Mouse (Mus musculus): Measurements from ENCODE around the gene Capn9. TPM values are rescaled to one million over a fixed set of nuclear protein-coding genes. Genes with fewer than 3 reads are reported as not detected.

Capn9 gene
- polyA plus RNA-seq, 1 experiment from 2014 or later: not detected

DNA sequence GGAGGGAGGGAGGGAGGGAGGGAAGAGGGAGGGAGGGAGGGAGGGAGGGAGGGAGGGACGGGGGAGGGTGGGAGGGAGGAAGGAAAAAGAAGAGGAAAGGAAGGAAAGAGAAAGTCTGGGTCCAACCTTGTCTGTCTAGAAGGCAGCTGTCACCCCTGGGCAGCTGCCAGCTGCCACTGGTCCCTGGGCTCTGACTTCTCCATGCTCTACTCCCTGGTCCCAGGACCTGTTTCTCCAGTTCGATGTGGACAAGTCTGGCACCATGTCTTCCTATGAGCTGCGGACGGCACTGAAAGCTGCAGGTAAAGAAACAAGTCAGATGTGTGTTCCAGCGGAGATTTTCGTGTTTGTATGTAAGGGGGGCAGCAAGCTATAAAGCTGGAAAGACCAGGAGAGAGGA, 38.4 kb downstream of the Capn9 start:
- no peak overlapping the region for H3K4me3 ChIP-seq (ENCODE audit: low read depth, low read length)
- H3K4me1 ChIP-seq (ENCODE audit: control insufficient read depth, insufficient read depth, low read length): no peaks in the 10 kb centered on the region; the same call in 1 of the 2 replicates
- 73% methylated on average over 5 of the region's 6 CpGs for WGBS (ENCODE audit: insufficient replicate concordance)
- no peak for ATAC-seq (replicated peaks; ENCODE audit: insufficient number of reproducible peaks, low FRiP score, low TSS enrichment)
- H3K9me3 ChIP-seq (replicated peaks; ENCODE audit: control insufficient read depth, low read length): no peaks in the 10 kb centered on the region
- H3K27me3 ChIP-seq (ENCODE audit: control insufficient read depth, insufficient read depth, low read length): peaks cover 12% of the 10 kb centered on the region
- H3K36me3 ChIP-seq (ENCODE audit: control insufficient read depth, insufficient read depth, low read length): no peaks in the 10 kb centered on the region
- H3K4me2 ChIP-seq: no peak overlapping the region
- H3K27ac ChIP-seq (ENCODE audit: low read depth, low read length): no peak overlapping the region
- no peak overlapping the region for H3K9ac ChIP-seq (ENCODE audit: low read depth, low read length)

DNA sequence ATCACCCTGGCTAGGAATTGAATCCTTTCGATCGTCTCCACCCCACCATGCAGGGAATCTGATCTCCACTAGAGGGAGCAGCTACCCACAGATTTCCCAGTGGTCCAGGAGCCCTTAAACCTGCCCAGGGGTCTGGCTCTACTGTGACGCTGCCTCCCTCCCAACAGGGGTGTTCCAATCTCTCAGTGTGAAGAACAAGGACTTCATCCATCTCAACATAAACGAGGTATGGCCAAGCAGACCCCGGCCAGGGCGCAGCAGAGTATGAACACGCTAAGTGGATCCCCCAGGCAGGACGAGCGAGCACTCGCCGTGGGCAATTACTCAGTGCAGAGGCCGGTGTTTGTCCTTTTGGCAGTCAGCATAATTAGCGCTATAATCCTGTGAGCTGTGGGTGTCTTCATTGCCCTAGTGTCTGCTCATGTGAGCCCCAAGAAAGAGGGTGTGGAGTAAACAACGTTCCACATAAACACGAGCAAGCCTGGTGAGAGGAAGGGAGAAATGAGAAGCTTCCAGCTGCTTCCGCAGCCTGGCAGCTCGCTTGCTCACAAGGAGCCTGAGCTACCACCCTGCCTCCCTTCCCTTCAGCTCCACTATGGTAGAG, 41.5 kb downstream of the Capn9 start:
- ATAC-seq (replicated peaks; ENCODE audit: insufficient number of reproducible peaks, low FRiP score, low TSS enrichment): 0 out of 2 replicates have a peak, but pooled peaks have one; percentile 50
- H3K9ac ChIP-seq (ENCODE audit: low read depth, low read length): peak overlapping the region; percentile 66
- no peak overlapping the region for H3K27ac ChIP-seq (ENCODE audit: low read depth, low read length)
- H3K27me3 ChIP-seq (ENCODE audit: control insufficient read depth, insufficient read depth, low read length): peaks cover 12% of the 10 kb centered on the region
- no peaks in the 10 kb centered on the region; the same call in 1 of the 2 replicates for H3K4me1 ChIP-seq (ENCODE audit: control insufficient read depth, insufficient read depth, low read length)
- H3K36me3 ChIP-seq (ENCODE audit: control insufficient read depth, insufficient read depth, low read length): no peaks in the 10 kb centered on the region
- WGBS (ENCODE audit: insufficient replicate concordance): 13% methylated on average over 17 of the region's 17 CpGs
- H3K4me2 ChIP-seq: peak overlapping the region; percentile 83
- H3K9me3 ChIP-seq (replicated peaks; ENCODE audit: control insufficient read depth, low read length): no peaks in the 10 kb centered on the region
- H3K4me3 ChIP-seq (ENCODE audit: low read depth, low read length): peak overlapping the region; percentile 37

DNA sequence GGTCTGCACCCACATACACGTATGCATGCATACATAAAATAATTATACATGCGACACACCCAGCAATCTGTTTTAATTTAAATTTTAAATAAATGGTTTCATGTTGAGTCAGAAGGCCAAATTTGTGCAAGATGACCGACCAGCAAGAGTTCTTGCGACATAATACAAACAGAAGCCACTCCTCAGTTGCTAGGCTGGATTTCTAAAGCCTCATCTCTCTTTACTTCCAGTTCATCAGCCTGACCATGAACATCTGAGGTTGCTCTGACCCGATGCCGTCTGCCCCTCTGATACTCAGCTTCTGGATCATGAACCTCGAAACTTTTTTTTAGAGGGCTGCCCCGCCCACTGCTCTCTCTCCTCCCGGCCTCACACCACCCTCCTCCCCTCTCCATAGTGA, 42.3 kb downstream of the Capn9 start:
- peaks cover 12% of the 10 kb centered on the region for H3K27me3 ChIP-seq (ENCODE audit: control insufficient read depth, insufficient read depth, low read length)
- H3K4me2 ChIP-seq: no peak overlapping the region
- H3K9ac ChIP-seq (ENCODE audit: low read depth, low read length): no peak overlapping the region
- H3K36me3 ChIP-seq (ENCODE audit: control insufficient read depth, insufficient read depth, low read length): no peaks in the 10 kb centered on the region
- no peak overlapping the region for H3K4me3 ChIP-seq (ENCODE audit: low read depth, low read length)
- ATAC-seq (replicated peaks; ENCODE audit: insufficient number of reproducible peaks, low FRiP score, low TSS enrichment): no peak
- H3K9me3 ChIP-seq (replicated peaks; ENCODE audit: control insufficient read depth, low read length): no peaks in the 10 kb centered on the region
- no peaks in the 10 kb centered on the region; the same call in 1 of the 2 replicates for H3K4me1 ChIP-seq (ENCODE audit: control insufficient read depth, insufficient read depth, low read length)
- H3K27ac ChIP-seq (ENCODE audit: low read depth, low read length): no peak overlapping the region
- WGBS (ENCODE audit: insufficient replicate concordance): 60% methylated on average over 9 of the region's 9 CpGs

DNA sequence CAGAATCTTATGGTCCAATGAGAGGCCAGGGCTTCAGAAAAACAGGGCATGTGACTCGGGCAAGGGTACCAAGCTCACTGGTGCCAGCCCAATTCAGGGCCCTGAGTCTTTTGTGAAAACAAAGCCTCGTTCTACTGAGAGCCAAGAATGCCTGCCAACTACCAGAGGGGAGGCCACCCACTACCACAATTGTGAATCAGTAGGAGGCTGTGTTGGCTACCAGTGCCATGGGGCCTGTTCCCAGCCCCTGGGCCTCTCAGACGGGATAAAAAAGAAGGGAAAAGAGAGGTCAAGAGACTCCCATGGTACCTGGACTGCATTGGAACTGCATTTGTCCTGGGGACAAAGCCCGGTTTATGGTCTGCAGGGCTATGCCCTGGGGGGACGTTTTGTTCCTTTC, 45.3 kb downstream of the Capn9 start:
- Histone ChIP-seq H3K36me3 (ENCODE audit: control insufficient read depth, insufficient read depth, low read length) (no peaks in the 10 kb centered on the region), H3K27me3 (ENCODE audit: control insufficient read depth, insufficient read depth, low read length) (peaks cover 5% of the 10 kb centered on the region; the same call in 1 of the 2 replicates), H3K4me3 (ENCODE audit: low read depth, low read length) (no peak overlapping the region), H3K27ac (ENCODE audit: low read depth, low read length) (no peak overlapping the region), H3K4me1 (ENCODE audit: control insufficient read depth, insufficient read depth, low read length) (no peaks in the 10 kb centered on the region; the same call in 1 of the 2 replicates), H3K9me3 (replicated peaks; ENCODE audit: control insufficient read depth, low read length) (no peaks in the 10 kb centered on the region), H3K9ac (ENCODE audit: low read depth, low read length) (no peak overlapping the region), H3K4me2 (no peak overlapping the region)
- ATAC-seq (replicated peaks; ENCODE audit: insufficient number of reproducible peaks, low FRiP score, low TSS enrichment): no peak
- 60% methylated on average over 5 of the region's 5 CpGs for WGBS (ENCODE audit: insufficient replicate concordance)

DNA sequence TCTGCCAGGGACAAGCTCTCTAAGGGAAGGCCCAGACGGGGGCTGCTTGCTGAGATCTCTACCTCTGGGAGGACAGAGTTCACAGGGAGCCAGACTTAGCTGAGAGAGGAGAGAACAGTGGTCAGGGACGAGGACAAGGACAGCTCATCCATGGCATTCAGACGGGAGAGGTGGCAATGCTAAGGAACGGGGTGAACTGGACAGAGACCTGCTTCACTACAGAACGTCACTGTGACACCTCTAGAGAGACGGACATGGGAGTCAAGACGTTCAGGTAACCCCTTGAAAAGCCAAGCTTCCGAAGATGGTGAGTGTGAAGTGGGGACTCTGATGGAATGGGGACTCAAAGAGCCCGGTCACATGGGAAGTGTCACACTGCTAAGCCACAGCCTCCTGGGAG, 50.3 kb downstream of the Capn9 start:
- ATAC-seq (replicated peaks; ENCODE audit: insufficient number of reproducible peaks, low FRiP score, low TSS enrichment): no peak
- Histone ChIP-seq H3K27me3 (ENCODE audit: control insufficient read depth, insufficient read depth, low read length) (no peaks in the 10 kb centered on the region), H3K4me2 (no peak overlapping the region), H3K9ac (ENCODE audit: low read depth, low read length) (no peak overlapping the region), H3K4me1 (ENCODE audit: control insufficient read depth, insufficient read depth, low read length) (no peaks in the 10 kb centered on the region), H3K36me3 (ENCODE audit: control insufficient read depth, insufficient read depth, low read length) (no peaks in the 10 kb centered on the region), H3K9me3 (replicated peaks; ENCODE audit: control insufficient read depth, low read length) (no peaks in the 10 kb centered on the region), H3K27ac (ENCODE audit: low read depth, low read length) (no peak overlapping the region), H3K4me3 (ENCODE audit: low read depth, low read length) (no peak overlapping the region)
- WGBS (ENCODE audit: insufficient replicate concordance): 76% methylated on average over 9 of the region's 9 CpGs

DNA sequence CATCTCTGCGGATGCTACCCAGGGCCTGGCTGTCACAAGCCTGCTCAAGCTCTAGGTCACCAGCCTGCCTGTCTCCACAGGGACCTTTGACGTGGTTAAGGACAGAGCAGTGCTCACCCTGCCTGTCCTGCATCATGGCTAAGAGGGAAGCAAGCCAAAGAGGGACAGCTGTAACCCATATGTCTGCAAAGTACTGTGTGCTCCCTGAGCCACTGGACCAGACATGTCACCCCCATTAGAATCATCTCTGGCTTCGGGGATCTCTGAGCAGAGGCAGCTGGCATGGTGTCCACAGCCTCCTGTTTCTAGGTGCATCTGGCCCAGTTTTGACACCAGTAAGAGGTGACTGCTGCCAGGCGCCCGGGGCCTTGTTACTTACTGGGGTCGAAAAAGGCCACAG, 54.6 kb downstream of the Capn9 start:
- Histone ChIP-seq H3K4me3 (ENCODE audit: low read depth, low read length) (no peak overlapping the region), H3K36me3 (ENCODE audit: control insufficient read depth, insufficient read depth, low read length) (no peaks in the 10 kb centered on the region), H3K27ac (ENCODE audit: low read depth, low read length) (no peak overlapping the region), H3K9me3 (replicated peaks; ENCODE audit: control insufficient read depth, low read length) (no peaks in the 10 kb centered on the region), H3K27me3 (ENCODE audit: control insufficient read depth, insufficient read depth, low read length) (no peaks in the 10 kb centered on the region), H3K4me1 (ENCODE audit: control insufficient read depth, insufficient read depth, low read length) (peaks cover 12% of the 10 kb centered on the region; the same call in 1 of the 2 replicates), H3K4me2 (no peak overlapping the region), H3K9ac (ENCODE audit: low read depth, low read length) (no peak overlapping the region)
- ATAC-seq (replicated peaks; ENCODE audit: insufficient number of reproducible peaks, low FRiP score, low TSS enrichment): no peak
- WGBS (ENCODE audit: insufficient replicate concordance): 78% methylated on average over 6 of the region's 6 CpGs

DNA sequence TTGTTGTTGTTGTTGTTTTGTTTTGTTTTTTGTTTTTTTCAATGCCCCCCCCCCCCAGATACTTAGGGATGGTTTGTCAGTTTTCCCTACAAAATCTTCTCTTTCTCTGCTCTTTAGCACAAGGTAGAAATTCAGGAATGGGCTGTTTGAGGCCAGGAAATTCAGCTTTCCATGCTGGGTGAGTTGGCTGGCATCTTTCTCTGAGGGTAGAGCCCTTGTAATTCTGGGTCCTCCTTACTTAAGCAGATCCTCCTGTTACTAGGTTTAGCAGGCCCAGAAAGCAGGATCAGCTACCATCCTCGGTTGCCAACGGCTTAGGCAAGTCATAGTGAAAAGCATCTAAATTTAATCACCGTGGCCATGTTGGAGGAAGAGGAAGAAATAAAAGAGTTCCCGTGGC, 55.0 kb downstream of the Capn9 start:
- H3K4me2 ChIP-seq: no peak overlapping the region
- peaks cover 12% of the 10 kb centered on the region; the same call in 1 of the 2 replicates for H3K4me1 ChIP-seq (ENCODE audit: control insufficient read depth, insufficient read depth, low read length)
- H3K27me3 ChIP-seq (ENCODE audit: control insufficient read depth, insufficient read depth, low read length): no peaks in the 10 kb centered on the region
- H3K36me3 ChIP-seq (ENCODE audit: control insufficient read depth, insufficient read depth, low read length): no peaks in the 10 kb centered on the region; the same call in 1 of the 2 replicates
- no peak overlapping the region for H3K4me3 ChIP-seq (ENCODE audit: low read depth, low read length)
- ATAC-seq (replicated peaks; ENCODE audit: insufficient number of reproducible peaks, low FRiP score, low TSS enrichment): no peak
- H3K27ac ChIP-seq (ENCODE audit: low read depth, low read length): no peak overlapping the region
- no peak overlapping the region for H3K9ac ChIP-seq (ENCODE audit: low read depth, low read length)
- H3K9me3 ChIP-seq (replicated peaks; ENCODE audit: control insufficient read depth, low read length): no peaks in the 10 kb centered on the region
- 83% methylated on average over 4 of the region's 4 CpGs for WGBS (ENCODE audit: insufficient replicate concordance)

DNA sequence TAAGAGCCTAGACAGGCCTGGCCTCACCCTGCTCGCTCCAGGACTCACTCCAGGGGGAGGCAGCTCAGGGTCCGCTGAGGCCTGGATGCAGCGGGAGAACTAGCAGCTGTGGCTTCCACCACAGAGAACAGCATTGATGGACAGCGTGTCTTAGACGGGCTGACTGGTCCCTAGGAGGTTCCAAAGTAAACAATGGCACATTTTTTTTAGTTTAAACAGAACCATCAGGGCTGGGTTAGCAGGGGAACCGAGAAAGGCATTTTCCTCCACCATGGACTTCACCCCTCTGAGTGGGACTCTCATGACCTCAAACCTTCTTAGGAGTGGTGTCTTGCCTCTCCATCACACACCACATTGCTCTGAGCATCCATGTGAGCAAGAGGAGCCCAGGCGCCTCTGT, 56.1 kb downstream of the Capn9 start:
- Histone ChIP-seq H3K9ac (ENCODE audit: low read depth, low read length) (0 out of 2 replicates have a peak overlapping the region, but pooled peaks have one; percentile 40), H3K4me2 (no peak overlapping the region; the same call in 1 of the 2 replicates), H3K27ac (ENCODE audit: low read depth, low read length) (no peak overlapping the region), H3K27me3 (ENCODE audit: control insufficient read depth, insufficient read depth, low read length) (no peaks in the 10 kb centered on the region), H3K4me3 (ENCODE audit: low read depth, low read length) (no peak overlapping the region), H3K4me1 (ENCODE audit: control insufficient read depth, insufficient read depth, low read length) (peaks cover 12% of the 10 kb centered on the region; the same call in 1 of the 2 replicates), H3K9me3 (replicated peaks; ENCODE audit: control insufficient read depth, low read length) (no peaks in the 10 kb centered on the region), H3K36me3 (ENCODE audit: control insufficient read depth, insufficient read depth, low read length) (peaks cover 10% of the 10 kb centered on the region)
- 40% methylated on average over 7 of the region's 7 CpGs for WGBS (ENCODE audit: insufficient replicate concordance)
- no peak for ATAC-seq (replicated peaks; ENCODE audit: insufficient number of reproducible peaks, low FRiP score, low TSS enrichment)
